Mouse (Mus musculus) forebrain, embryonic 11.5 days (tissue): ENCODE results near the gene Aifm2. TPM values are rescaled to one million over a fixed set of nuclear protein-coding genes. Genes with fewer than 3 reads are reported as not detected.

Experiments used
- ATAC-seq: fragments of 200-750 bp; cut with Nextera tagmentation; replicated peaks from 2 replicates; pipeline ENCODE4 v1.8.0; 2017; ENCODE audit warnings: moderate TSS enrichment; ENCODE audit not compliant: low FRiP score
- DNase-seq: peaks from one replicate; pipeline ENCODE4 v3.0.0-alpha.2; 2017; ENCODE audit warnings: low spot score
- H3K27ac ChIP-seq: fragments of 300-500 bp; sonication (generic); 2 replicates; pipeline ENCODE4 v1.5.1; 2014; ENCODE audit warnings: low read depth, low read length
- H3K27me3 ChIP-seq: fragments of 300-500 bp; sonication (generic); 2 replicates; pipeline ENCODE4 v1.6.1; 2014; ENCODE audit warnings: mild to moderate bottlenecking, low read length, mixed read lengths; ENCODE audit not compliant: control insufficient read depth, insufficient read depth
- H3K36me3 ChIP-seq: fragments of 300-500 bp; sonication (generic); 2 replicates; pipeline ENCODE4 v1.6.1; 2014; ENCODE audit warnings: mild to moderate bottlenecking, low read length, moderate library complexity, mixed read lengths; ENCODE audit not compliant: control insufficient read depth, insufficient read depth
- H3K4me1 ChIP-seq: fragments of 300-500 bp; sonication (generic); replicated peaks from 2 replicates; pipeline ENCODE4 v1.6.1; 2014; ENCODE audit warnings: low read length, mixed read lengths; ENCODE audit not compliant: control insufficient read depth, insufficient read depth
- H3K4me2 ChIP-seq: fragments of 300-500 bp; sonication (generic); 2 replicates; pipeline ENCODE4 v1.6.1; 2014; ENCODE audit warnings: low read depth, mild to moderate bottlenecking, low read length, moderate library complexity, mixed read lengths; ENCODE audit not compliant: severe bottlenecking
- H3K4me3 ChIP-seq: fragments of 300-500 bp; sonication (generic); 2 replicates; pipeline ENCODE4 v1.5.1; 2014; ENCODE audit warnings: low read depth, low read length
- H3K9ac ChIP-seq: fragments of 300-500 bp; sonication (generic); 2 replicates; pipeline ENCODE4 v1.6.1; 2014; ENCODE audit warnings: low read length
- H3K9me3 ChIP-seq: fragments of 300-500 bp; sonication (generic); 2 replicates; pipeline ENCODE4 v1.6.1; 2016; ENCODE audit warnings: low read length, mixed read lengths; ENCODE audit not compliant: control insufficient read depth
- WGBS: fragments of 180-500 bp; shearing (Covaris S2); extraction: QIAGEN DNeasy Blood & Tissue Kit; methylation state at CpG from one replicate; pipeline ENCODE4 v1.1.7; 2014; 5-methylcytosine and 5-hydroxymethylcytosine counted together
- polyA plus RNA-seq: library from polyadenylated mRNA; unstranded; fragments of >200 nt; fragmentation: Nextera tagmentation; extraction: Ambion mirVana; gene quantifications from 2 replicates; pipeline ENCODE4 v1.2.1, GENCODE M21; 2014

The Aifm2 gene
- polyA plus RNA-seq, 1 experiment from 2014 or later, result 5.9 TPM

DNA sequence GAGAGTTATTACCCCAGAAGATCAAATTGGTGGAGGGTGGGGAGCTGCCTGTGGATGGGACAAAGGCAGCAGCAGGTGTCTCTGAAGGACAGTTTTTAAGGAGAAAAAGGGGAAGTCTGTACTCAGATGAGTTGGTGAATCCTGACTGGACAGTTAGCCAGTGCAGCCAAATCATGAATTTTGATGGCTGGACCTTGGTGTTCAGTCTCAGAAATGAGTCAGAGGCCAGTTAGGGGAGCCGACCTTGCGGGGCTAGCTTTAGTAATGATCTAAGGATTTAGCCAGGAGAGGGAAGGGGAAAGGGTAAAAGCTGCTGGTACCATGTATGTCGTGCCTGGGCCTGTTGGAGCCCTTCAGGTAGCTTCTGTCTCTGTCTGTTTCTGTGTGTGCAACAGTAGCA lies 1.5 kb upstream of the Aifm2 start:
- Histone ChIP-seq H3K9ac (no peak overlapping the region), H3K27ac (no peak overlapping the region), H3K4me3 (no peak overlapping the region), H3K27me3 (peaks cover 4% of the 10 kb centered on the region), H3K4me2 (no peak overlapping the region), H3K4me1 (no peaks in the 10 kb centered on the region), H3K9me3 (no peaks in the 10 kb centered on the region), H3K36me3 (no peaks in the 10 kb centered on the region)
- WGBS, result 73% methylated on average over 3 of the region's 3 CpGs
- DNase-seq (no peak), ATAC-seq (no peak)

- H3K4me3 ChIP-seq, result no peak overlapping the region
- no peak overlapping the region for H3K27ac ChIP-seq
- H3K36me3 ChIP-seq, result no peaks in the 10 kb centered on the region
- no peaks in the 10 kb centered on the region for H3K4me1 ChIP-seq
- H3K9ac ChIP-seq, result no peak overlapping the region
- no peak for DNase-seq
- no peak overlapping the region for H3K4me2 ChIP-seq
- ATAC-seq, result no peak
- no peaks in the 10 kb centered on the region for H3K9me3 ChIP-seq
- H3K27me3 ChIP-seq, result peaks cover 4% of the 10 kb centered on the region
- WGBS, result 98% methylated on average over 4 of the region's 4 CpGs
Measured at GRCm38 (mm10) chr10:61714146-61714545, 917 bp upstream of the Aifm2 start.

GRCm38 (mm10) chr10:61715462-61715837 lies 387 bp downstream of the Aifm2 start:
- H3K4me1 ChIP-seq, result no peaks in the 10 kb centered on the region
- no peak for DNase-seq
- H3K9me3 ChIP-seq, result no peaks in the 10 kb centered on the region
- H3K27ac ChIP-seq, result no peak overlapping the region
- H3K36me3 ChIP-seq, result no peaks in the 10 kb centered on the region
- H3K27me3 ChIP-seq, result peaks cover 4% of the 10 kb centered on the region
- peak overlapping the region; percentile 50 for H3K9ac ChIP-seq
- WGBS, result 6% methylated on average over 11 of the region's 11 CpGs
- H3K4me3 ChIP-seq, result peak overlapping the region; percentile 44
- peak; percentile 27; the same call in 1 of the 2 replicates for ATAC-seq
- peak overlapping the region; percentile 60 for H3K4me2 ChIP-seq

DNA sequence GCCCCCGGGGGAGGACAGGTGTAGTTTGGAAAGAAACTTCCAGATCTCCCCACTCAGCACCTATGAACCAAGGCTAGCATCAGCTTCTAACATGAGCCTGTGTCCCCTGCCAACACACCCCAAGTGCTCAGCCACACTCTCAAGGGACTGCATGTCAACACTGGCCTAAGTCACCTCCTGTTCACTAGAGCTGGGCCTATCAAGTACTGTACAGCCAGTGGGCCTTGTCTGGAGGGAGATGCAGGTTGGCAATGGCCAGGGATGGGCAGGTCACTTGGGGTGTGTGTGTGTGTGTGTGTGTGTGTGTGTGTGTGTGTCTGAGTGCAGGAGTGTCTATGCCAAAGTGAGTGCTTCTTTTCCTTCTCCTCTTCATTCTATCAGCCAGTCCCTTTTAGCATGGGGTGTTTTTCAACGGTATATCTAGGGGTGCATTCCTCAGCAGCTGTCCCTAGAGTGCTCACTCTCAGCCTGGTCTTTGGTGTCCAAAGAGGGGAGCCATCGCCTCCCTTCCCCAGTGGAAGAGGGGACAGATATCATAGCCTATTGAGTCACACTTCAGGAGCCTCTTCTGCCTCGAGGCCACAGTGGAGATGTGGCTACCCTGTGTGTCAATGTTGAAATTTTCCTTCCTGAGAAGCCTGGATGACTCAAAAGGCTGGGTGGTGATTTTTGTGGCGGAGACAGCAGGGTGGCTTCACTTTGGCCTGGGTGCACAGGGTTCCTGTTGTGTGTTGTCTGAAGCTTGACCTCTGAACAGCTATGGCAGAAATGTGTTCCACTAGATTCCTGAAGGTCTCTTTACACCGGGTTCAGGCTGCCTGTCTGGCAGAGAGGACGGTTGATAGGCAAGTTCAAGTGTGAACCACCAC lies 1.2 kb downstream of the Aifm2 start:
- 77% methylated on average over 7 of the region's 7 CpGs for WGBS
- Histone ChIP-seq H3K4me2 (no peak overlapping the region; the same call in 1 of the 2 replicates), H3K4me1 (no peaks in the 10 kb centered on the region), H3K36me3 (no peaks in the 10 kb centered on the region), H3K27me3 (peaks cover 4% of the 10 kb centered on the region), H3K9me3 (no peaks in the 10 kb centered on the region), H3K9ac (no peak overlapping the region), H3K4me3 (no peak overlapping the region), H3K27ac (no peak overlapping the region)
- no peak for ATAC-seq
- DNase-seq, result no peak

GRCm38 (mm10) chr10:61717406-61718296 lies 2.6 kb downstream of the Aifm2 start:
- WGBS, result 90% methylated on average over 12 of the region's 12 CpGs
- peaks cover 4% of the 10 kb centered on the region for H3K27me3 ChIP-seq
- H3K27ac ChIP-seq, result no peak overlapping the region
- no peak overlapping the region for H3K4me2 ChIP-seq
- no peak overlapping the region for H3K4me3 ChIP-seq
- H3K9me3 ChIP-seq, result no peaks in the 10 kb centered on the region
- H3K9ac ChIP-seq, result no peak overlapping the region
- H3K36me3 ChIP-seq, result no peaks in the 10 kb centered on the region
- DNase-seq, result no peak
- no peak for ATAC-seq
- no peaks in the 10 kb centered on the region for H3K4me1 ChIP-seq

- H3K4me1 ChIP-seq, result no peaks in the 10 kb centered on the region
- peaks cover 2% of the 10 kb centered on the region; the same call in 1 of the 2 replicates for H3K27me3 ChIP-seq
- H3K4me3 ChIP-seq, result no peak overlapping the region
- H3K4me2 ChIP-seq, result no peak overlapping the region
- DNase-seq (no peak), ATAC-seq (no peak)
- no peak overlapping the region for H3K27ac ChIP-seq
- H3K36me3 ChIP-seq, result no peaks in the 10 kb centered on the region
- no peak overlapping the region for H3K9ac ChIP-seq
- WGBS, result 91% methylated on average over 7 of the region's 7 CpGs
- H3K9me3 ChIP-seq, result no peaks in the 10 kb centered on the region
Measured at GRCm38 (mm10) chr10:61720331-61720730, 5.3 kb downstream of the Aifm2 start.

DNA sequence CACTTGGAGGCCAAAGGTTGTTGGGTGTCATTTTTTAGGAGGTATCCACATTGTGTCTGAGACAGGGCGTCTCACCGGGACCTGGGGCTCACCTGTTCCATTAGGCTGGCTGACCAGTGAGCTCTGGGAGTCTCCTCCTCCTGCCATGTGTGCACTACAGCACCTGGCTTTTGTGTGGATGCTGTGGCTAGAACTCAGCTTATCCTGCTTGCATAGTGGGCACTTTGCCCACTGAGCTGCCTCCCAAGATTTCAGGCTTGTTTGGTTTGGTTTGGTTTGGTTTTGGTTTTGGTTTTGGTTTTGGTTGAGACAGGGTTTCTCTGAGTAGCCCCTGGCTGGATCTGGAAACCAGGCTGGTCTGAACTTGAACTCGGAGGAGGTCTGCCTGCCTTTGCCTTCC lies 7.2 kb downstream of the Aifm2 start:
- H3K9me3 ChIP-seq, result no peaks in the 10 kb centered on the region
- ATAC-seq (no peak), DNase-seq (no peak)
- H3K36me3 ChIP-seq, result no peaks in the 10 kb centered on the region
- H3K9ac ChIP-seq, result no peak overlapping the region
- no peaks in the 10 kb centered on the region for H3K27me3 ChIP-seq
- no peaks in the 10 kb centered on the region for H3K4me1 ChIP-seq
- no peak overlapping the region for H3K4me3 ChIP-seq
- WGBS, result 73% methylated on average over 3 of the region's 3 CpGs
- H3K4me2 ChIP-seq, result no peak overlapping the region
- H3K27ac ChIP-seq, result no peak overlapping the region

GRCm38 (mm10) chr10:61723271-61723670 lies 8.2 kb downstream of the Aifm2 start:
- no peak overlapping the region for H3K27ac ChIP-seq
- WGBS, result 80% methylated on average over 6 of the region's 6 CpGs
- no peaks in the 10 kb centered on the region for H3K36me3 ChIP-seq
- no peaks in the 10 kb centered on the region for H3K9me3 ChIP-seq
- H3K9ac ChIP-seq, result no peak overlapping the region
- DNase-seq (no peak), ATAC-seq (no peak)
- no peaks in the 10 kb centered on the region for H3K27me3 ChIP-seq
- no peak overlapping the region for H3K4me3 ChIP-seq
- H3K4me2 ChIP-seq, result no peak overlapping the region
- H3K4me1 ChIP-seq, result no peaks in the 10 kb centered on the region
